Mouse (Mus musculus) CD4-positive naive resting alpha-beta T cell, adult 76 days (primary cell): ENCODE data around the gene Map3k6. TPM values are rescaled to one million over a fixed set of nuclear protein-coding genes. Genes with fewer than 3 reads are reported as not detected.

Experiments
- total RNA-seq: library from RNA; stranded (reverse); gene quantifications from one replicate; pipeline ENCODE4 v1.2.4, GENCODE M21; 2023

Map3k6 gene
- 0.12 TPM for total RNA-seq

GRCm38 (mm10) chr4:133240490-133240921 lies at the start of gene Map3k6:
Map3k6 (plus strand) TSS chr4:133240818.

GRCm38 (mm10) chr4:133211751-133212561 lies 28.7 kb upstream of the Map3k6 start, which contains the start of the genes Cd164l2 and Gpr3:
Cd164l2 (plus strand) TSS chr4:133212131.
Gpr3 (minus strand) TSS chr4:133212536.

GRCm38 (mm10) chr4:133262882-133263281 lies 22.3 kb downstream of the Map3k6 start, which contains the start of gene Sytl1:
Sytl1 (minus strand) TSS chr4:133263113.

GRCm38 (mm10) chr4:133277104-133278026 lies 36.7 kb downstream of the Map3k6 start, which contains the start of gene Tmem222:
Tmem222 (minus strand) TSS chr4:133277792.

Other genes with a start within 250 kb of the Map3k6 start
- 65.2 TPM for gene Ahdc1, start 229.6 kb upstream of the Map3k6 start, total RNA-seq
- gene Wasf2, start 110.3 kb upstream of the Map3k6 start, total RNA-seq = 268 TPM
- 3.4 TPM for gene Cd164l2, start 28.7 kb upstream of the Map3k6 start, total RNA-seq
- gene Gpr3, start 28.3 kb upstream of the Map3k6 start, total RNA-seq = 1.2 TPM
- gene Sytl1, start 22.3 kb downstream of the Map3k6 start, total RNA-seq = 16.4 TPM
- 81.4 TPM for gene Tmem222, start 37.0 kb downstream of the Map3k6 start, total RNA-seq
- 32.1 TPM for gene Wdtc1, start 112.7 kb downstream of the Map3k6 start, total RNA-seq
- gene Slc9a1, start 128.9 kb downstream of the Map3k6 start, total RNA-seq = 49.9 TPM
- not detected for gene Tent5b, start 239.3 kb downstream of the Map3k6 start, total RNA-seq